Mouse (Mus musculus): Measurements from ENCODE around the gene G6pc. TPM values are rescaled to one million over a fixed set of nuclear protein-coding genes. Genes with fewer than 3 reads are reported as not detected.
"Not testable (repeated sequence)": the region's sequence is repeated elsewhere in the genome, so short reads cannot be mapped to it uniquely, and the experiment has no call there.

The G6pc gene
- polyA plus RNA-seq (2017; shearing (Covaris generic)): not detected

GRCm38 (mm10) chr11:101367326-101367935, at the start of gene G6pc:
TSS of gene G6pc (plus strand) at chr11:101367561.
- no peak for ATAC-seq

DNA sequence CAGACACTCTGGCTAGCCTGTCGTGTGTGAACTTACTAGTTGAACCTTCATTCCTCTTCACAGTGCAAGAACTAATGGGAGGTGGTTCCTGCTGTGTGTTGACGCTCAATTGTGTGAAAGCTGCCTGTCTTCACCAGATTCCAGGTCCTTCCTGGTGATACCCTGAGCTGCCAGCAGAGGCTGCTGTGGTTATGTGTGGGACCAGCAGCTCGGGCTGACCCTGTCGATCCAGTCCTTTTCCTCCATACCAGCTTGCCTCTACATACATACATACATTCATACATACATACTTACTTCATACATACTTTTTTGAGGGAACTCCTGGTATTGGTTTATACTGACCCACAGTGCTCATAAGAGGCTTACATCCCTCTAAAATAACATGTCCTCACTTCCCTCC, 43.8 kb upstream of the G6pc start:
- no peak for ATAC-seq

DNA sequence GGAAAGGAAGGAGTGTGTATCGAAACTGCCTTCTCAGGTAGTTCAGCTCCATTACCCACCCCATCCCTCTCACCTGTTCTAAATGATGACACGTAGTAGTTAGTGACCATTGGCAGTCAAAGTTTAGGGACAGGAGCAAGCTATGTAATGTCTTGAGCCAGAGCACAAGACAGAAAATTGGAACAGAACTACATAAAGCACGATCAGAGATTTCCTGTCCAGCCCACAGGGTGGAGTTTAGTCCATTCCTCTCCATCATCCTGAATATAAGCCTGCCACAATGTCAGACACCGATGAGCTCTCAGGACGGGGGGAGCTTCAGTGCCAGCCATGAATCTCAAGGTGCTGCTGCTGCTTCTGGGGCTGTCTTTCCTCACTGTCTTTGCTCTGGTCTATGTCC, 42.6 kb upstream of the G6pc start, which contains the start of gene Aoc2:
TSS of gene Aoc2 (plus strand) at position 301 of the 400 bp plus-strand sequence.
- ATAC-seq: no peak

- ATAC-seq: not testable (repeated sequence)
Measured at GRCm38 (mm10) chr11:101325201-101325600, 42.2 kb upstream of the G6pc start.

GRCm38 (mm10) chr11:101326147-101326546, 41.2 kb upstream of the G6pc start:
- no peak for ATAC-seq

- no peak for ATAC-seq
Measured at GRCm38 (mm10) chr11:101327311-101327710, 40.0 kb upstream of the G6pc start.

DNA sequence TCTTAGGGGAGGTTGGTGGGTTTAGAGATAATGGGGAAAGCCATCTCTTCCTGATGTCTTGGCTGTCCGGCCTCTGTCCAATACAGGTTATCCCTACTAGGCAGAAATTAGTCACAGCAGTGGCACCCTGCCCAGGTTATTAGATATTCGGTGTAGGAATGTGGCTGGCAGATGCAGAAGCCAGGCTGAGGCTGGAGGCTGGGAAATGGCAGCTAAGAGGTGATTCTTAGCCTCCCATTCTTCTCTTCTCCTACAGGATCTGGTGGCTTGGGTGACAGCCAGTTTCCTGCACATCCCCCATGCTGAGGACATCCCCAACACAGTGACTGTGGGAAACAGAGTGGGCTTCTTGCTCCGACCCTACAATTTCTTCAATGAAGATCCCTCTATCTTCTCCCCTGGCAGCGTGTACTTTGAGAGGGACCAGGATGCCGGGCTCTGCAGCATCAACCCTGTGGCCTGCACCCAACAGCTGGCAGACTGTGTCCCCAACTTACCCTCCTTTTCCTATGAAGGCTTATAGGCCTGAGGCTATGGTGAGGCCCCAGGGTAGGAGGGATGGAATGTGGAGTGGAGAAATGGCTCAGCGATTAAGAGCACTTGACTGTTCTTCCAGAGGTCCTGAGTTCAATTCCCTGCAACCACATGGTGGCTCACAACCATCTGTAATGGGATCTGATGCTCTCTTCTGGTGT, 38.3 kb upstream of the G6pc start:
- no peak for ATAC-seq

- ATAC-seq: no peak
Measured at GRCm38 (mm10) chr11:101330371-101330924, 36.9 kb upstream of the G6pc start, which contains the start of gene Aoc3. TSS of gene Aoc3 (plus strand) at chr11:101330605.

DNA sequence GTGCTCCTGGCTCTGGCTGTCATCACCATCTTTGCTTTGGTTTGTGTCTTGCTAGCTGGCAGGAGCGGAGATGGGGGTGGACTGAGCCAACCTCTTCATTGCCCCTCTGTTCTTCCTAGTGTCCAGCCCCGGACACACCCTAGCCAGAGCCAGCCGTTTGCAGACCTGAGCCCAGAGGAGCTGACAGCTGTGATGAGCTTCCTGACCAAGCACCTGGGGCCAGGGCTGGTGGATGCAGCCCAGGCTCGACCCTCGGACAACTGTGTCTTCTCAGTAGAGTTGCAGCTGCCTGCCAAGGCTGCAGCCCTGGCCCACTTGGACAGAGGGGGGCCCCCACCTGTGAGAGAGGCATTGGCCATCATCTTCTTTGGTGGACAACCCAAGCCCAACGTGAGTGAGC, 36.4 kb upstream of the G6pc start:
- not testable (repeated sequence) for ATAC-seq

- ATAC-seq: no peak
Measured at GRCm38 (mm10) chr11:101332537-101332936, 34.8 kb upstream of the G6pc start.

- ATAC-seq: no peak
Measured at GRCm38 (mm10) chr11:101334023-101334422, 33.3 kb upstream of the G6pc start.

DNA sequence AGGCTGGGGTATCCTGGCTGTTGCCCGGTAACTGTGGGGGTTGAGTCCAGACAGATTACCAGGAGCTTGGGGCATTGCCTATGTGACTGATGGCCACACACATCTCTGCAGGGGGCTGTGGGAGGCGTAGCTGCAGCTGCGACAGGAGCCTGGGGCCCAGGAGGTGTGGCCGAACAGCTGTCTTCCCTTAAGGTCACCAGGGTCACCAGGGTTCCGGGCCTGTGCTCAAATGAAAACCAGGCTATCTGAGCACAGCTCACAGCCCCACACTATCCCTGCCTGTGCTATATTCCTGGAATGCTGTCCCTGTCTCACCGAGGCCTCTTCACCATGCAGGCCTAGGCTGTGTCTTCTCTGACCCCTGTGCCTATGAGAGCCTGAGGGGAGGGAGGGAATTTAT, 32.8 kb upstream of the G6pc start:
- no peak for ATAC-seq

DNA sequence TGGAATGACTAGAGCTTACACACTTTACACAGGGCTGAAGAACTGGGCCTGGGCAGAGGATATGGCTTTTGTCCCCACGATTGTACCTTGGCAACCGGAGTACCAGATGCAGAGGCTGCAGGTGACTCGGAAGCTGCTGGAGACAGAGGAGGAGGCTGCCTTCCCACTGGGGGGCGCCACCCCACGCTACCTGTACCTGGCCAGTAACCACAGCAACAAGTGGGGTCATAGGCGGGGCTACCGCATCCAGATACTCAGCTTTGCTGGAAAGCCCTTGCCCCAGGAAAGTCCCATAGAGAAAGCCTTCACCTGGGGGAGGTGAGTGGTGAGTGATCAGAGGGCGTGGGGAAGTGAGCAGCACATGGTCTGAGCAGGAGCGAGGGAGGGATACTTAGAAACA, 31.7 kb upstream of the G6pc start:
- no peak for ATAC-seq

DNA sequence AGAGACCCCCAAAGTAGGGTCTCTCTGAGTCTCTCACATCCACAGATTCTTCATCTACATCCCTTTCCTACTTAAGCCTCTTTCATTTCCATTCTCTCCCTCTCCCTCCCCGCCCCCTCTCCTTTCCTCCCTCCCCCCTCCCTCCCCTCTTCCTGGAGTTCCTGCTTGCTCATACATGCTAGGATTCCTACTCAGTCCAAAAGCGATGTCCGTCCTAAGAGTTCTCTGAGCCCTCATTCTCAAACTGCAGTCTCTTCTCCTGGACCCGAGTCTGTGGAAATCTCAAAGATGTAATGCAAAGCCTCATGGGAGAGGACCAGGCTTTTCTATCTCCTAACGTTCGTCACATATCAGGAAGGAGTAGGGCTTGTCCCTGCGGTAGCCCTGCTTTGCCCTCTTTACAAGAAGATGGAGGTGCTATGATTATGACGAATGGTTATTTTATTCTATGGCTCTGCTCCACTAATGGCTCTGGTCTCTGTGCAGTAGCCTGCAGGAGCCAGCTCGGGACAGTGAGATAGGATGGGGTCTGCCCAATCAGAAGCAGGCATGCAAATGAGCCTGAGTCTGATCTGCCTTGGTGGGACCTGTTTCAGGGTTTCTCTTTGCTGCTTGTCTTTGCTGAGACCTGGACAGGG, 29.1 kb upstream of the G6pc start:
- peak; percentile 32 for ATAC-seq

DNA sequence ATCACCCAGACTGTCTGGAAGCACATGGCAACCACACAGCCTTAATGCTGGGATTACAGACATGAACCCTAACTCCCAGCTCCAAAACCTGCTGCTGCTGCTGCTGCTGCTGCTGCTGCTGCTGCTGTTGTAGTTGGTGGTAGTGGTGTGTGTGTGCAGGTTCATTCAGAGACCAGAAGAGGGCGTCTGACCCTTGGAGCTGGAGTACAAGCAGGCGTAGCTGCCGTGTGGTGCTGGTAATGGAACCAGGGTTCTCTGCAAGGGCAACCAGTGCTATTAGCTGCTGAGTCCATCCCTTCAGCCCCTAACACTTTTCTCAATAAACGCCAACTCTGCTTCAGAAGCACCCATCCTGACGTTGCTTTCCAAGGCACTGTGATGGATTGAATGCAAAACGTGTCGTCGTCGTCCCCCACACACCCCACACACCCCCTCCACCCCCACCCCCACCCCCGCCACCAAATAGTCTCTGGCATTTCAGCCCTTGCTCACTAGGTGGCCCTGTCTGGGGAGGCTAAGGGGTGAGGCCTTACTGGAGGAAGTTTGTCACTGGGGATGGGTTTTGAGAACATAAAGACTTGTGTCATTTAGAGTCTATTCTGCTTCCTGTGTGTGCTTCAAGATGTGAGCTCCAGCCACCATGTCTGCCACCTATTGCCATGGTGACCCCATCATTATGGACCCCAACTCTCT, 20.1 kb upstream of the G6pc start:
- ATAC-seq: no peak

GRCm38 (mm10) chr11:101348774-101349173, 18.6 kb upstream of the G6pc start:
- ATAC-seq: no peak

DNA sequence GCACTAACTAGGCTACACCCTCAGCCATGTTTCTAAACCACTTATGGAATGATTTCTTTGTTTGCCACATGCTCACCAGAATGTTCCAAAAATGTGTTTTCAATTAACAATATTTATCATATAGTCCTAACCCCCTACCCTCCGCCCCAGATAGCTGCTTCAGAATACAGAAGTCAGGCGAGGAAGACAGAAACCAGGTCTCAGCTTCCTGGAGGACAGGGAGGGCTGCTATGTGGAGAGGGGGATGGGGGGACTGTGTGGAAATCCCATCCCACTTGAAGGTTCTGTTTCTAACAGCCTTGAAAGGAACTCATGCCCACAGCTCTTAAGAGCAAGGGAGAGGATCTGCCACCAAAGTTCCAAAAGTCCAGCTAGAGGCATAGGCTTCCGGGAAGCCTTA, 18.1 kb upstream of the G6pc start:
- ATAC-seq: no peak

- ATAC-seq: no peak
Measured at GRCm38 (mm10) chr11:101351100-101351720, 16.2 kb upstream of the G6pc start.

DNA sequence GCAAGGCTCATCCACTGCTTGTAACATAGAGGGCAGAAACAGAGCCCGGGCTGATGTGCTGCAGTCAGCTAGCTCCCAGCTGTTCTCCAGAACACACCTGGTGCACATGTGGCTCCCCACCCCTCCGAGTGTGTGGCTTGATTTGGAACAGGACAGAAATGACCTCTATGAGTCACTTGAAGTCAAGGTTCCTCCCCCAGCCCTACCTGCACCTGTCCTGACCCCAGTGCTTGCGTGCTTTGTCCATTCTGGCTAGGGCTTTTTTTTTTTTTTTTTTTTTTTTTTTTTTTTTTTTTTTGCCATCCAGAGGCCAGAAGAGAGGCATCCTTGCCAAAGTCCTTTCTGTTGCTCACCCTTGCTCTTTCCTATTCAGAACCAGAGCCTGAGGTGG, 15.6 kb upstream of the G6pc start:
- ATAC-seq: no peak

DNA sequence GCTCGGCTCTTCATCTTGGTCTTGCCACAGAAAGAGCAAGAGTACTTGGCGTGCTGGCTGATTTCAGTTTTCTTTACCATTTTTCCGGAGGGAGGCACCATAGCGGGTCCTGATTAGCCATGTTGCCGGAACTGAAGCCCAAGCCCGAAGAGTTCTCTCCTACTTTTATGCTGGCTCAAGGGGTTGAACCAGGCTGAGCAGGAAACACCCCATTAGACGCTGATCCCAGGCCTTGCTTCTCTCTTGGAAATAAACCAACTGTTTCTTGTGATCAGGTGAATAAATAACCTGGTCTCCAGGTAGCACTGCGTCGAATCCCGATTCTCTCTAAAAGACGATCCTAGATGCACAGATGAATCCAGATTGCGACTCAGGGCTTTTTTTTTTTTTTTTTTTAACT, 13.9 kb upstream of the G6pc start:
- ATAC-seq: no peak

GRCm38 (mm10) chr11:101354438-101355010, 12.8 kb upstream of the G6pc start:
- no peak for ATAC-seq

DNA sequence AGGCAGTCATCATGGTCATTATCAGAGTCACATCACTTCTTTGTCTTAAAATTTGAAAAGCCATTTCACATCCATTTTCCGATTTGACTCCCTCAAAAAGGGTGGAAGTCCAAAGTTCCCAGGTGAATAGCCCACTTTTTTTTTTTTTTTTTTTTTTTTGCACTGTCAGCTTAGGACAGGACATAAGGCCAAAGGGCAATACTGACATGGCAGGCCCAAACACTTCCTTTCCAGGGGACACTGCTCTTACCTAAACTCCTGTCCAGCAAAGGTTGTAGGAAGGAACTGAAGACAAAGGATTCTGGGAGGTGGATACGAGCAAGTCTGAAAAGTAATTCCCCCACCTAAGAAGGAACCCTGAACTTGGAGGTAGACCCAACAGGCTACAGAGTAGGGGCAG, 11.4 kb upstream of the G6pc start:
- ATAC-seq: no peak
